ENCODE assay signal across 8 mouse cellular contexts in the genomic region with DNA sequence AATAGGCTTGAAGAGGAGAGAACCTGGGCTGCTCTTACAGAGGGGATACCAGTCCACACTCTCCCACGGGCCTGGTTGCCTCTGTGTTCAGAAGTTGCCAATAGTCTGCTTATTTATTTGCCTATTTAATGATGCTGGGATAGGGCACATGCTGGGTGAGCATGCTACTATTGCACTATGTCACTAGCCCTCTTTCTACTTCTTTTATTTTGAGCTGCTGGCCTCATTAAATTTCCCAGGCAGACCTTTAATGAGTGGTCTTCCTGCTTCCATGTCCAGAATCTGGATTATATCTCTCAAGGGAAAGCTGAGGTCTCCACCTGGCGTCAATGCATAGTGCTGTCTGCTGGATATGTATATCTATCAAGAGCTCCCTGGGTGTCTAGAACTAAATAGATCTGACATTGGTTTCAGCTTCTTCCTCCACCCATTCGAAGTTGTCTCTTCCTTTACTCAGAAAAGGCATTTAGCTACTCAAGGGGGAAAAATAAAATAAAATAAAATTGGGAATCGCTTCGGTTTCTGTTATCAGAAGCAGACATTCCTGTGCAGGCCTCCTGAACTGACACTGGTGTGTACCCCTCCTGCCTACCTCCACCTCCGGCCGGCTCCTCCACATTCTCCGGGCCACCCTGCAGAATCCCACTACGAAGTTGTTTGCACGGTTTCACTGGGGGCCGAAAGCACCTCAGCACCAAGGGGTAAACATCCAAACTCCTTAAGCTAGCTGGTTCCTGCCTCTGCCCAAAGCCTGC. TPM values are rescaled to one million over a fixed set of nuclear protein-coding genes. Genes with fewer than 3 reads are reported as not detected.
DNase-seq lines count a peak whose midpoint lies in the region; ATAC-seq and TF ChIP-seq lines count a peak whose summit lies in the region.

No protein-coding gene starts in this region.

- peak overlapping the region; percentile 83 for H3K4me2 ChIP-seq in heart, postnatal 0 days (ENCODE audit: low read depth, low read length)
- H3K4me2 ChIP-seq in midbrain, embryonic 14.5 days (ENCODE audit: low read length) = peak overlapping the region; percentile 78

- no peak for DNase-seq in heart, postnatal 0 days (ENCODE audit: low spot score)
- DNase-seq in heart, adult 9 months (ENCODE audit: low spot score in 2 of 2) = no peak
- peak; percentile 55 for DNase-seq in NIH3T3 (ENCODE audit: low read depth)
- DNase-seq in hindbrain, embryonic 10.5 days (ENCODE audit: low spot score) = no peak
- peak; percentile 58 for DNase-seq in midbrain, embryonic 14.5 days
- DNase-seq in right cerebral cortex, adult 18-20 months = no peak
- no peak for DNase-seq in cerebellum, postnatal 10 days
- no peak for DNase-seq in right cerebral cortex, postnatal 25 days

- peaks cover 10% of the 10 kb centered on the region for H3K36me3 ChIP-seq in heart, postnatal 0 days (replicated peaks; ENCODE audit: control insufficient read depth, insufficient read depth, low read length)
- H3K36me3 ChIP-seq in hindbrain, embryonic 10.5 days = peaks cover 1% of the 10 kb centered on the region; the same call in 1 of the 2 replicates
- H3K36me3 ChIP-seq in midbrain, embryonic 14.5 days (ENCODE audit: control insufficient read depth, insufficient read depth, low read length) = no peaks in the 10 kb centered on the region

- 0 out of 2 replicates have a peak, but pooled peaks have one; percentile 3 for TF ChIP-seq CTCF in heart, postnatal 0 days (IDR thresholded peaks at IDR 0.05; ENCODE audit: low read depth)

- peak overlapping the region; percentile 59 for H3K27ac ChIP-seq in heart, postnatal 0 days (ENCODE audit: low read depth)
- peak overlapping the region; percentile 88 for H3K27ac ChIP-seq in hindbrain, embryonic 10.5 days
- peak overlapping the region; percentile 75 for H3K27ac ChIP-seq in midbrain, embryonic 14.5 days (replicated peaks; ENCODE audit: low read depth, low read length)

- ATAC-seq in heart, postnatal 0 days (ENCODE audit: insufficient read depth, low read depth) = no peak
- ATAC-seq in midbrain, embryonic 14.5 days (ENCODE audit: low FRiP score, low TSS enrichment) = peak; percentile 36; the same call in 1 of the 2 replicates

- TF ChIP-seq EP300 in heart, postnatal 0 days (IDR thresholded peaks at IDR 0.05; ENCODE audit: low read depth) = no peak

- no peaks in the 10 kb centered on the region for H3K27me3 ChIP-seq in heart, postnatal 0 days (ENCODE audit: control insufficient read depth, insufficient read depth, low read length)
- no peaks in the 10 kb centered on the region for H3K27me3 ChIP-seq in hindbrain, embryonic 10.5 days (ENCODE audit: insufficient read depth, poor library complexity, severe bottlenecking)
- H3K27me3 ChIP-seq in midbrain, embryonic 14.5 days (ENCODE audit: control insufficient read depth, insufficient read depth, low read length) = no peaks in the 10 kb centered on the region

- peak overlapping the region; percentile 73 for H3K4me3 ChIP-seq in heart, postnatal 0 days (ENCODE audit: low read depth, low read length)
- peak overlapping the region; percentile 71 for H3K4me3 ChIP-seq in hindbrain, embryonic 10.5 days
- H3K4me3 ChIP-seq in midbrain, embryonic 14.5 days (replicated peaks; ENCODE audit: low read depth, low read length) = peak overlapping the region; percentile 58

- peak overlapping the region; percentile 68 for H3K9ac ChIP-seq in heart, postnatal 0 days (replicated peaks; ENCODE audit: low read depth, low read length)
- peak overlapping the region; percentile 64 for H3K9ac ChIP-seq in midbrain, embryonic 14.5 days (replicated peaks; ENCODE audit: low read length)

- H3K9me3 ChIP-seq in heart, postnatal 0 days (replicated peaks; ENCODE audit: control insufficient read depth, low read length) = no peaks in the 10 kb centered on the region
- no peaks in the 10 kb centered on the region for H3K9me3 ChIP-seq in hindbrain, embryonic 10.5 days
- H3K9me3 ChIP-seq in midbrain, embryonic 14.5 days (ENCODE audit: control insufficient read depth, low read length) = no peaks in the 10 kb centered on the region

- H3K4me1 ChIP-seq in heart, postnatal 0 days (ENCODE audit: control insufficient read depth, insufficient read depth) = peaks cover 21% of the 10 kb centered on the region
- peaks cover 23% of the 10 kb centered on the region for H3K4me1 ChIP-seq in hindbrain, embryonic 10.5 days (replicated peaks)
- H3K4me1 ChIP-seq in midbrain, embryonic 14.5 days (ENCODE audit: control insufficient read depth, insufficient read depth, low read length) = peaks cover 23% of the 10 kb centered on the region

- 6% methylated on average over 11 of the region's 11 CpGs for WGBS in heart, postnatal 0 days
- WGBS in hindbrain, embryonic 10.5 days = 21% methylated on average over 11 of the region's 11 CpGs
- 15% methylated on average over 11 of the region's 11 CpGs for WGBS in midbrain, embryonic 14.5 days

RNA-seq across cellular contexts. Expression of a gene that starts 0.5 kb away (rescaled TPM):
- 12.1 and 14.8 TPM in 2 replicates for total RNA-seq in heart, postnatal 0 days (2014; rRNA removed; ENCODE audit: low replicate concordance)
- polyA plus RNA-seq in heart, postnatal 0 days (2015; fragmentation: Nextera tagmentation; extraction: Ambion mirVana) = 20.0 and 20.6 TPM in 2 replicates
- polyA plus RNA-seq in hindbrain, embryonic 10.5 days (2016; fragmentation: Nextera tagmentation; extraction: Ambion mirVana) = 12.8 and 14.2 TPM in 2 replicates
- polyA plus RNA-seq in midbrain, embryonic 14.5 days (2014; fragmentation: Nextera tagmentation; extraction: Ambion mirVana) = 5.0 and 7.4 TPM in 2 replicates

RNA-seq across cellular contexts. Expression of a gene that starts 46.5 kb away (rescaled TPM):
- total RNA-seq in heart, postnatal 0 days (2014; rRNA removed; ENCODE audit: low replicate concordance) = 0.04 and 0.23 TPM in 2 replicates
- polyA plus RNA-seq in heart, postnatal 0 days (2015; fragmentation: Nextera tagmentation; extraction: Ambion mirVana) = 0.38 and 0.49 TPM in 2 replicates
- 0.67 and 0.80 TPM in 2 replicates for polyA plus RNA-seq in hindbrain, embryonic 10.5 days (2016; fragmentation: Nextera tagmentation; extraction: Ambion mirVana)
- 0.16 and 0.25 TPM in 2 replicates for polyA plus RNA-seq in midbrain, embryonic 14.5 days (2014; fragmentation: Nextera tagmentation; extraction: Ambion mirVana)

Comparison
In these comparisons a context has a peak if more than half of its experiments do, and no peak if none do; other contexts are left out.
1. DNase-seq: peak in NIH3T3 (single experiment) and midbrain, embryonic 14.5 days (single experiment); none in heart, postnatal 0 days (single experiment), heart, adult 9 months (0 of 2), hindbrain, embryonic 10.5 days (single experiment), right cerebral cortex, adult 18-20 months (single experiment), cerebellum, postnatal 10 days (0 of 2) and right cerebral cortex, postnatal 25 days (single experiment).
2. Peak in every context shown above with its lines, with median percentiles within 50 percentile points of each other: H3K27ac ChIP-seq and H3K4me3 ChIP-seq.